Mouse (Mus musculus): ENCODE measurements around the gene Kidins220.

DNA sequence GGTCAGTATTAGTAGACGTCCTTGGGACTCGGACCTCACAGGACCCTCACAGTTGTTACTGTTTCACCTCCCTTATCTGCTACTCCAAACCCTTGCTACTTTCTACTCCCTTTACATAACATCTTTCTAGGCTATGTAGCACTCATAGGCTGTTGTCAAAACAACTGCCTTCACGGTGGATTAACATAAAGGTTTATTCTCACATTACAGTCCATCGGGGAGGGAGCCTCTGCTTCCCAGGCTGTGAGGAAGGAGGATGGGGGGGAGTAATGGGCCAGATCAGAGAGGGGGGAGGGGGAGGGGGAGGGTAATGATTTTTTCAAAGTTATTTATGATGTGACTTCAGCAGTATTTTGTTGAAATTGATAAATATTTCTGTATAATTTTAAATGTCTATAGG, 49.0 kb upstream of the Kidins220 start:
- TF ChIP-seq CTCF (IDR thresholded peaks at IDR 0.05; ENCODE audit: insufficient read depth, low read depth, low read length) = no peak
- TF ChIP-seq POLR2A (IDR thresholded peaks at IDR 0.05; ENCODE audit: insufficient read depth, low read depth, low read length) = no peak
